Mouse (Mus musculus): ENCODE measurements around the gene Miip.
"Not testable (repeated sequence)": the region's sequence is repeated elsewhere in the genome, so short reads cannot be mapped to it uniquely, and the experiment has no call there.

Miip gene

DNA sequence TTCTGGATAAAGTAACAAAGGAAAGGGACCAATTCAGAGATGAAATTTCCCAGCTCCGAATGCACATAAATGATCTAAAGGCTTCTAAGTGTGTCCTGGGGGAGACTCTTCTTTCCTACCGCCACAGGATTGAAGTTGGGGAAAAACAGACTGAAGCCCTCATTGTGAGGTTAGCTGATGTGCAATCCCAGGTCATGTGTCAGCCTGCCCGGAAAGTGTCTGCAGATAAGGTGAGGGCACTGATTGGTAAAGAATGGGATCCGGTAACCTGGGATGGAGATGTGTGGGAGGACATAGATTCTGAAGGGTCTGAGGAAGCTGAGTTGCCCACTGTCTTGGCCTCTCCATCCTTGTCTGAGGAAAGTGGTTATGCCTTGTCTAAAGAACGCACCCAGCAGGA, 622 bp upstream of the Miip start:
- no peak for DNase-seq

DNA sequence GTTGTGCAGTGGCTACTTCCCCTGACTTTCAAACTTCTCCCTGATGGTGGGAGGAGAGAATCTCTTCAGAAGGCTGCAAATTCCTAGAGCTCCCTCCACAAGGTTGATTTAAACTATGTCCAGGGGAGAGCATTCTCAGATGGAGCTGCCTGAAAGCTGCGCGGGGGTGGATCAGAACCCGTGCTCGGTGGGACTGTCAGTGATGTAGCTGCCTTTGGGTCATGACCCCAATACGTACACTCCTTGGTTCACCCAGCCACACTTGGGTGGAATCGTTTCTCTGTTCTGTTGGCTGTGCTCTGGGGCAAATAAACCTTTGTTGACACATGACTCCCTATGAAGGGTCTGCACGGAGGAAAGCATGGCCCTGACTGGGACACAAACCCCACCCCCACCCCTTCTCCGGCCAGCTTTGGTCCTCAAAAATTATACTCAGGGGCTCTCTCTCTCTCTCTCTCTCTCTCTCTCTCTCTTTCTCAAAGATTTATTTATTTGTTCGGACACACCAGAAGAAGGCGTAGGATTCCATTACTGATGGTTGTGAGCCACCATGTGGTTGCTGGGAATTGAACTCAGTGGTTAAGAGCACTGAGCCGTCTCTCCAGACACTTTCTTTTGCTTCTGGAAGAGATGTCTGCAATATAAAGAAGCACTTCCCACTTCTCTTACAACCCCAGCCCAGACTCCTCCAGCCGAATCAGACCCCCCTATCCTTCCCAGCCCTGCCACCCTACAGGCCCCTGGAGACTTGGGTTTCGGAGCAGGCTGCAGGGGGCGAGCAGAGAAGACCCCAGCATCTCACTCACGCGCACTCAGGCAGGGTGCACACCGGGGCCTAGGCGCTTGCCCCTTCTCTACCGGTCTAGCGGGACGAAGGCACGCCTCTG, 810 bp downstream of the Miip start:
- DNase-seq = no peak

DNA sequence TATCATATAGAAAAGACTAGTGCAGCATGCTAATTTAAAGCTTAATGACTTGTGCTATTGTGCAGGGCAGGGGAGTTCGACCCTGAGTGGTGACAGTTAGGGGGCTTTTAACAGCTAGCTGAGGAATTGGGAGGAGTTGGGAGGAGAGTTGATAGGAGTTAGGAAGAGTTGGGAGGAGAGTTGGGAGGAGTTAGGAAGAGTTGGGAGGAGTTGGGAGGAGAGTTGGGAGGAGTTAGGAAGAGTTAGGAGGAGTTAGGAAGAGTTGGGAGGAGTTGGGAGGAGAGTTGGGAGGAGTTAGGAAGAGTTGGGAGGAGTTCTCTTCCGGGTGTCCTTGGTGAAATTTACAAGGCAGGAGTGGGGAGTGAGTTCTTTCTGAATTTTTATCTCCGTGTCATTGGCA, 1.8 kb downstream of the Miip start:
- DNase-seq = not testable (repeated sequence)

DNA sequence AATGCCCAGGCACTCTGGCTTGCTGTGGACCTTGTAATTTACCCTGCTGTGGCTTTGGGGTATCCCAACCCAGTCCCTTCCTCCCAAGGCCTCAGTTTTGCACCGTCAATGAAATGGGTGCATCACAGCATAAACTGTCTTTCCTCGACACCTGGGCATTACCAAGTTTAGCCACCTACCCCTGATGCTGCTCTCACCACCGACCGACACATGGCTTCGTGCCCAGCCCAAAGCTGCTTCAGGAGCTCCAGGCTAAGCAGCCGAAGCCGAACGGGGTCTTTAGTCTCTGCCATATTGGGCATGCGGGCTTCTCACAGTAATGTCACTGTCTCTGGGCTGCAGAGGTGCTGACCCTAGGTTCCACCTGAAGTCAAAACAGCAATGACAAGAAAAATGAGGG, 2.6 kb downstream of the Miip start:
- DNase-seq = no peak

DNA sequence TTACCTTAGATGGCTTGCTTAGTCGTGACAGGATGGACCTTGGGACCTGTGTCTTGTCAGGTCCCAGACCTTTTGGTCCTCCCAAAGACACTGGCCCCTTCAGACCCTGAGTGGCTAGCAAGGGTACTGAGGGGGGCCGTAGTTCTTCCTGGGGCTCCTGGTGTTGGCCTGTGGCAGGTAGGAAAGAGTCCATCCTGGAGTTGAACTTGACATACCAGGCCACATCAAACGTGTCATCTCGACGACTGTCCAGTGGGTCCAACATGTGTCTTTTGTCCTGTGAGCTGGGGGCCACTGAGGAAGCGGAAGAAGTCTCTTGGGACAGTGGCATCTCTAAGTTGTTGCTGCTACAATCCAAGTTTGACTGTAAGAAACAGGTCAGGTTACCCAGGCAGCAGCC, 3.0 kb downstream of the Miip start:
- DNase-seq = no peak

DNA sequence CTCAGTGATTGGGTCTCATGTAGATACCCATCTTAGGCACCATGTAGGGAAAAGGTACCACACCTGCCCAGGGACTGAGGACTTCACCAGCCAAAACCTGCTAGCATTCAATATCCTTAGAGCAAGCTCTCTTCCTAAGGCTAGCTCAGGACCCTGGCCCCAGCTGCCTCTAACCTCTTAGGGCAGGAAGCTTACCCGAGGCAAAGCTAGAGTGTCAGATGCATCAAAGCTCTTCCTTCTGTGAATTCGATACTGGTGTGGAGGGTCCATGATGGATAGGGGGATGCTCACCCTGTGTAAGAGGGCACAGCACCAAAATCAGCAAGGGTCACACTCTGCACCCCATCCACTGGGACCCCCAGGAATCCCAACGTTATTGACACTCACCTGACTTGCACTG, 6.6 kb downstream of the Miip start:
- DNase-seq = no peak

DNA sequence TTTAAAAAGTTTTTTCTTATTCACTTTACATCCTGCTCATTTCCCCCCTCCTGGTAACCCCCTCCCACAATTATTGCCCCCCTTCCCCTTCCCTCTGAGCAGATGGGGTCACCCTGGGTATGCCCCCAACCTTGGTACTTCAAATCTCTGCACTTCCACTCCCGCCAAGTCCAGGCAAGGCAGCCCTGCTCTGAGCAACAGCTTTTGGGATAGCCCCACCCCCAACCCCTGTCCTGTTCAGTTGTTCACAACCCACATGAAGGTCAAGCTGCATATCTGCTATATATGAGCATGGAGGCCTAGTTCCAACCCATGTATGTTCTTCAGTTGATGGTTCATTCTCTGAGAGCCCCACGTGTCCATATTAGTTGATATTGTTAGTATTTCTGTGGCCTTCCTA, 17.8 kb downstream of the Miip start:
- no peak for DNase-seq

DNA sequence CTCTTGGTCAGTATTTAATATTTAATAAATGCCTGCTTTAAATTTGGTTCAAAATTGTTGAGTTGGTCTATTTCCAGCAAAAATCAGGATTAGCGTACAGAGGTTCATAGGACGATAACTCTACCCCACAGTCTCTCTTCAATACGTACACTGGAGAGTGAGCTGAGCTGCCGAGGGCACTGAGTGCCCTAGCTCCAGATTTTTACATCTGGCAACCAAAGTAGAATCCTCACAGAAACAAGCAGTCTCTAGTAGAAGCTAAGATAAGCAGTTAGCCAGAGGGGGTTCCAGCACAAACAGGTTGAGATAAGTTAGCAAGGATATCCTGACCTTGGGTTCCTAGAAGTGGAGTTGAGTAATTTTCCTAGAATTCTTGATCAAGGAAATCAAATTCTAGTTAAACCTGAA, 20.0 kb downstream of the Miip start:
- no peak for DNase-seq

DNA sequence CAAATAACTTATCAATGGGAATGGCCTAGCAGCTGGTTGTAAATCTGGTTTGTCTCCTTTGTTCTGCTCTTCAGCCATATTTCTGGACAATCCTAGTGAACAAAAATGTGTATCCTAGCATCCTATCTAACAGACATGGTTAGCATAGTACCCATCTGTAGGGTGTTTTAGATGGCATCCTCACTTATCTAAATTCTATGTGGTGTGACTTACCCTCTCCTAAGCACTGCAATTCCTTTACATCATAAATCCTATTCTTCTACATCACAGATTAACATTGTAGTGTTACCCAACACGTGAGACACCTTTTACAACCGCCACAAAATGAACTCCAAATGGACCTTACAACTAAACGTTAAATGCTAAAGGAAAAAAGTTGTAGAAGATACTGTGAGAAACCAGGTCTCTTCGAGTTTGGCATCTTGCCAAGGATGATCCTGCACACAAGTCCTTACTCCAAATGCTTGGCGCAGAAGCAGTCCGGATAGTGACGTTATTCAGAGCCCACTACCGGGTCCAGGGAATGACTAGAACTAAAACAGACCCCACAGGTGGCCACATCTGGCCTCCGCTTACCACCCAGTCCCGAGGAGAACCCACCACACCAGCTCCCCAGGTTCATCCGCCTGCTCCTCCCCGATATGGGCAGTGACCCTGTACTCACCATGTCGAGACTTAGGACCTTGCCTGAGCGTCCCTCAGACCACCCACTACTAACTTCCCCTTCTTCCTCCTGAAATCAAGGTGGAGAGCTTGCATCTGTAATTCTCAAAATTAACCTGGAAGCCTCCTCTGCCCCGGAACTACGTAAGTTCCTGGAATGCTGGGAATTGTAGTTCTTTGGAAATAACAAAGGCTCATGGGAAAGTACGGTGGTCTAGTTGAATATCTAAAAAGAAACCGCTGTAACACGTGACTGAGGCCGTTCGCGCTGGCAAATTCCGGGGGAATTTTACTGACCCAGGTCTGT, 20.7 kb downstream of the Miip start, which contains the start of gene Zfp933:
Zfp933 (minus strand) TSS at position 753 of the 970 bp plus-strand sequence.
- peak; percentile 75 to 78 for DNase-seq

DNA sequence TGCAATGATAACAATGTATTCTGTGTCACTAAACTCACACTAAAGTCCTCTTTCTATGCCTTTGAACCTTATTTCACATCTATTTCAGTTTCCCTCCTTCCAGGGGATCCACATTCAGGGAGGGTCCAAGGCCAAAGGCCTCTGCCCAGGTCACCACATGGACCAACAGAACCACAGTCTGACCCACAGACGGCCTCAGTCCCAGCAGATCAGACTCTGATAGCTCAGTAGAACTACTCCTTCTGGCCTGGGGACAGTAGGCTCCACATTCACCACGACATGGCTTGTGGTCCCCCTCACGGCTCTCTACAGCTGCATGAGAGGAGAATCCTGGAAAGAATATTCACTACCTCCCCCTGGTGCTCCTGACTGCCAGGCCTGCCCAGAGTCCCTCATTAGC, 25.7 kb downstream of the Miip start:
- no peak for DNase-seq

DNA sequence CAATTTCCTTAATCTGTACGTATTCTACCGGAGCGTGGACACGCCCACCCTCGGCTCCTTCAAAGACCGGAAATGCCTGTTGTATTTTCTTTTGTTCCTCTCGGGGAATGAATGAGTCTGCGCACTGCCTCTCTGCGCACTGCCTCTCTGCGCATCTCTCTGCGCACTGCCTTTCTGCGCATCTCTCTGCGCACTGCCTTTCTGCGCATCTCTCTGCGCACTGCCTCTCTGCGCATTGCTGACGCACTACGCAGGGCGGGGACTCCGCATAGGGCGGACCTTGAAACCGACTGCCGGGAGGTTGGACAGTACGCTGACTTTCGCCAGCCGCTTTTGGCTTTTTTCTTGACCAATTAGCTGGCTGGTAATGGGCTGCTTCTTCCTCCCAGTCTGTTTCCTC, 29.3 kb downstream of the Miip start:
- DNase-seq = peak in 1 of 2 experiments; percentile 68

DNA sequence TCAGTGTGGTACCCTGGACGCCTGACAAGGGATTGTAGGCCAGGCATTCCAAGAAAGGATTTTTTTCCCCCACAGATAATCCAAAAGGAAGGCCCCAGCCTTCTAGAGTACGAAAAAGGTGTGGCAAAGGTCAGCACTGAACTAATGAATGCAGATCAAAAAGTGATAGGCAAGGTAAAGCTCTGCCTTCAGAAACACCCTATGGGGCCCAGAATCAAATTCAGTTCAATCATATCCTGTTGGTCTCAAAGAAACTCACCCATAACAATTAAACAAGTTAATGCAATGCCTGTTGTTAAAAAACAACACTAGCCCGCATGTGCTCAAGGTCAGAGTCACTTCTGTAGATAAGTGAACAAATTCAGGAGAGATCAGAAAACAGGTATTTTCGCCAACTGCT, 44.2 kb downstream of the Miip start:
- no peak for DNase-seq

DNA sequence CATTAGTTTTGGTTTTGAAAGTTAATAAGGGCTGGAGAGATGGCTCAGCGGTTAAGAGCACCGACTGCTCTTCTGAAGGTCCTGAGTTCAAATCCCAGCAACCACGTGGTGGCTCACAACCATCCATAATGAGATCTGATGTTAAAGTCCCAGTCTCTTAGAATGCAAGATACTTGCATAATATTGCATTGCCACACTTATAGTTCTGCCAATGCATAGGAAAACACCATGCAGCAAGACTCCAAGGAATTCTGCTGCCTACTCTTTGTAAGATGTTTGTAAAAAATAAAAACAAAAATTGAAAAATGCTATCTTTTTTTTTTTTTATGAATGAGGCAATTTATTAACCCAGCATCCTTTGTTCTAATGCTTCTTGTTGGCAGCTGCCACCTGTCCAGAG, 47.2 kb downstream of the Miip start:
- DNase-seq = not testable (repeated sequence)

DNA sequence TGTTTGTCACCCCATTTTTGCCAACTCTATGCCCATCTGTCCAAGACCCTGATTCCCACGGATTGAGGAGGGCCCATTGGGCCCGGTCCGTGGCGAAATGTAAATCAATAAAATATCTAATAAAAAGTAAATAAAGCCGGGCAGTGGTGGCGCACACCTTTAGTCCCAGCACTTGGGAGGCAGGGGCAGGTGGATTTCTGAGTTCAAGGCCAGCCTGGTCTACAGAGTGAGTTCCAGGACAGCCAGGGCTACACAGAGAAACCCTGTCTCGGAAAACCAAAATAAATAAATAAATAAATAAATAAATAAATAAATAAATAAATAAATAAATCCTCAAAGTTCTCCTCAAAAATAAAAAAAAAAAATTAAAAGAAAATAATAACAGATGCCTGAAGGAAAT, 49.0 kb downstream of the Miip start:
- DNase-seq = not testable (repeated sequence)

DNA sequence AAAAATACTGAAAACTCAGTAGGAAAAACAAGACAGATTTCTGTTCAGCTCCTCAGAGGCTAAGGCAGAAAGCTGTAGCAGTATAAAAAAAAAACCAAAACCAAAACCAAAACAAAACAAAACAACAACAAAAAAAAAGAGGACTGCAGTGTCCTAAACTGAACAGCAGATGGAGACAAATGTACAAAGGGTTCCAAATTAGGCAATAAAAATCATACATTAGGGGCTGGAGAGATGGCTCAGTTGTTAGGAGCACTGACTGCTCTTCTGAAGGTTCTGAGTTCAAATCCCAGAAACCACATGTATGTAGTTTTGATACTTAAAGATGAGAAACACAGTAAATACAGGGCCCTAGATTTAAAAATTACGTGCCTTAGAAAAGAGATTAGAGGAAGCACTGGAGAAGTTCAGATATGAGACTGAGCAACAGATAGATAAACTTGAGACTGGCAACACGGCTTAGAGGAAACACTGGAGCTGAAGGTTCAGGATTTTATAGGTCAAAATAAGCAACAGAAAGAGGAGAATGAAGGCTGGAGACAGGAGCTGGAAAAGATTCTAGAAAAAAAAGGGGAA, 53.9 kb downstream of the Miip start:
- DNase-seq = no peak

DNA sequence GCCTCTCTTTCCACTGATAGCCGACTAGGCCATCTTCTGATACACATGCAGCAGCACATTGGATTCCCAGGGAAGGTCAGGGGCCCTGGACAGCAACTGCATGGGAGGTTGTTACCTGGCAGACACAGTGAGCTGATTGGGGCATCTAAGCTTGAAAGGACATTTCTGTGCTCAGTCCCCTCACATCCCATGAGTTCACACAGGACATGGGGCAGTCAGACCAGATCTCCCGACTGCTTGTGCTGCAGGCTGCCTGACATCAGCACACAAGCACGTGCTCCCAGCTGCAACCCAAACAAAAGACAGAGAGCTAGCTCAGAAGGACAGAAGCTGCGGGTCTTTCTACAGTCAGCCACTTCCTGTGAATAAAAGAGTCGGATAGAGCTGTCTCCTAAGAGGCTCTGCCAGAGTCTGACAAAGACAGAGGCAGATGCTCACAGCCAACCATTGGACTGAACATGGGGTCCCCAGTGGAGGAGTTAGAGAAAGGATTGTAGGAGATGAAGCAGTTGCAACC, 55.3 kb downstream of the Miip start:
- no peak for DNase-seq
